Mouse (Mus musculus) ES-Bruce4 (cell line): ENCODE measurements around the gene Cyp2d26.

Experiments used
- CTCF ChIP-seq: IDR thresholded peaks from one replicate; pipeline ENCODE4 v1.8.1; 2011; ENCODE audit warnings: low read depth, low read length
- POLR2A ChIP-seq: IDR thresholded peaks from one replicate; pipeline ENCODE4 v1.8.1; 2011; ENCODE audit warnings: low read length; ENCODE audit not compliant: insufficient read depth

GRCm38 (mm10) chr15:82809511-82809910 lies 15.4 kb upstream of the Cyp2d26 start:
- no peak for TF ChIP-seq CTCF
- no peak for TF ChIP-seq POLR2A
